Mouse (Mus musculus): ENCODE data around the gene Mmp11. TPM values are rescaled to one million over a fixed set of nuclear protein-coding genes. Genes with fewer than 3 reads are reported as not detected.

The Mmp11 gene
- polyA plus RNA-seq, 1 experiment from 2014 or later: 9.9 TPM

DNA sequence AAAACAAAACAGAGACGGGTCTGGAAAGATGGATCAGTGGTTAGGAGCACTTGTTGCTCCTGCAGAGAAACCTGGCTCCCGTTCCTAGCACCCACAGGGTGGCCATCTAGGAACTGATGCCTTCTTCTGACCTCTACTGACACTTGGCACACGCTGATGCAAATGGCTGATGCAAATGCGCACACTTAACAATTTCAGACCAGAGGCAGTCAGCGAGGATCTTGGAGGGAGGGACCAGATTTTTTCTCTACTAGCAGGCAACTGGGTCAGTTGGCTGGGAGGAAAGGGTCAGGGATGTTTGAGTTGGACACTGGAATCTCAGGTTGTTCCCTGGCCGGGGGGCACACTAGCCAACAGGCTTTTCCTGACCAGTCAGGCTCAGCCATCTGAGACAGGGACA lies 3.4 kb downstream of the Mmp11 start, which contains the start of gene Chchd10:
TSS of gene Chchd10 (plus strand) at position 240 of the 400 bp plus-strand sequence.
- WGBS: 45% methylated on average over 6 of the region's 6 CpGs
- Histone ChIP-seq H3K9ac (ENCODE audit: low read length) (peak within 1 kb of the TSS; percentile 82), H3K27me3 (ENCODE audit: control insufficient read depth, insufficient read depth, low read length) (no peaks in the 10 kb centered on the region), H3K4me1 (replicated peaks; ENCODE audit: control insufficient read depth, insufficient read depth) (peaks cover 11% of the 10 kb centered on the region), H3K36me3 (ENCODE audit: control insufficient read depth, insufficient read depth, low read length) (no peaks in the 10 kb centered on the region), H3K9me3 (ENCODE audit: control insufficient read depth, low read length) (no peaks in the 10 kb centered on the region), H3K27ac (replicated peaks) (peak within 1 kb of the TSS; percentile 45; the same call in 1 of the 2 replicates), H3K4me2 (replicated peaks; ENCODE audit: low read depth) (peak within 1 kb of the TSS; percentile 91), H3K4me3 (ENCODE audit: low read depth, low read length) (peak within 1 kb of the TSS; percentile 58)
- TF ChIP-seq EP300 (optimal IDR thresholded peaks at IDR 0.05) (no peak), CTCF (IDR thresholded peaks at IDR 0.05; ENCODE audit: low read depth) (no peak)
- ATAC-seq (ENCODE audit: low FRiP score, low TSS enrichment): no peak
- no peak for DNase-seq (ENCODE audit: low spot score)

DNA sequence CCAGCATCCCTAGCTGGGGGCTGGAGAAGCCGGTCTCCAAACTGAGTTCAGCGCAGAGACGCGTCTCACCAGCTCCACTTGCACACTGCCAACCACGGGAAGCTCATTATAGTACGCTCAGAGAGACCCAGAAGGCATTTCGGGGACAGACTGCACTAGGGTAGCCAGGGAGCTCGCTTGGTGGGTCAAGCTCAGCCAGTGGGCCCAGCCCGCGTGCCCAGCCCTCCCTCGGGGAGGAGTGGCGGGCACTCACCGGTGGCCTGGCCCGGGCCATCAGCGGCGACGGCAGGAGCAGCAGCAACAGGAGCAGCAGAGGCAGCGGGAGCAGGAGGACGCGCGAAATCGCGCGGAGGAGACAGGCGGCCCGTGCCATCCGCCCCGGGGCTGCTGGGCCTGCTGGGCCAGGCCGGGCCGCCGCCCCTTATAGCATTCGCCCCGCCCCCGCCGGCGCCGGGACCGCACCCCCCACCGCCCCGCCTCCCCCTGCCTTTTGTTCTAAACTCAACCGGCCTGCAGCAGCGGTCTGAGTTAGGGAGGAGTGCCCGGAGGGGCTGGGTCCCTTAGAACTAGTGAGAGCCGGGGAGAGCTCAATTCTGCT lies 4.1 kb downstream of the Mmp11 start:
- Histone ChIP-seq H3K36me3 (ENCODE audit: control insufficient read depth, insufficient read depth, low read length) (no peaks in the 10 kb centered on the region), H3K4me1 (replicated peaks; ENCODE audit: control insufficient read depth, insufficient read depth) (peaks cover 11% of the 10 kb centered on the region)
- 1% methylated on average over 41 of the region's 44 CpGs for WGBS

DNA sequence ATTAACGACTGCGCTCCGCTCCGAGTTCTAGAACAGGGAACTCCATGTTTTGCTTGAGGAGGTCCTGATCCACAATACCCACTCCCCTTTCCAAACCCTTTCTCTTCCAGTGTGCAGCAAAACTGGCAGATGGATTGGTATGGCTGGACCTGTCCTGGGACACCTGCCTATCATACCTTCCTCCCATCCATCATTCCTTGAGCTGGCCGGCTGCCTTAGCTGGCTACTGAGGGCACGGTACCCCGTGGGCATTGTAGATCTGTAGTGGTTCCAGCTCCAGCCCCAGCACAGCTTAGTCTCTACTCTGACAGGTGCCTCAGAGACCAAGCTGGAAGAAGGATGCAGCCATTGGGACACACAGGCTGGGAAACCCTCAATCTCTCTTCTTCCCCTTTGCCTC lies 5.0 kb downstream of the Mmp11 start:
- Histone ChIP-seq H3K27me3 (ENCODE audit: control insufficient read depth, insufficient read depth, low read length) (no peaks in the 10 kb centered on the region), H3K36me3 (ENCODE audit: control insufficient read depth, insufficient read depth, low read length) (peaks cover under 1% of the 10 kb centered on the region; the same call in 1 of the 2 replicates), H3K4me3 (ENCODE audit: low read depth, low read length) (peak overlapping the region; percentile 58; the same call in 1 of the 2 replicates), H3K9ac (ENCODE audit: low read length) (peak overlapping the region; percentile 82; the same call in 1 of the 2 replicates), H3K9me3 (ENCODE audit: control insufficient read depth, low read length) (no peaks in the 10 kb centered on the region), H3K27ac (replicated peaks) (no peak overlapping the region), H3K4me2 (replicated peaks; ENCODE audit: low read depth) (peak overlapping the region; percentile 91), H3K4me1 (replicated peaks; ENCODE audit: control insufficient read depth, insufficient read depth) (peaks cover 6% of the 10 kb centered on the region; the same call in 1 of the 2 replicates)
- TF ChIP-seq EP300 (optimal IDR thresholded peaks at IDR 0.05): no peak
- TF ChIP-seq CTCF (IDR thresholded peaks at IDR 0.05; ENCODE audit: low read depth): no peak
- WGBS: 12% methylated on average over 7 of the region's 7 CpGs
- DNase-seq (ENCODE audit: low spot score) (no peak), ATAC-seq (ENCODE audit: low FRiP score, low TSS enrichment) (no peak)

More for the DNA sequence above, 4.1 kb downstream of the Mmp11 start:
- H3K9ac ChIP-seq (ENCODE audit: low read length): peak overlapping the region; percentile 82
- H3K4me3 ChIP-seq (ENCODE audit: low read depth, low read length): peak overlapping the region; percentile 58
- no peak for TF ChIP-seq EP300 (optimal IDR thresholded peaks at IDR 0.05)
- no peak for TF ChIP-seq CTCF (IDR thresholded peaks at IDR 0.05; ENCODE audit: low read depth)
- H3K27me3 ChIP-seq (ENCODE audit: control insufficient read depth, insufficient read depth, low read length): no peaks in the 10 kb centered on the region
- DNase-seq (ENCODE audit: low spot score): peak; percentile 81
- ATAC-seq (ENCODE audit: low FRiP score, low TSS enrichment): peak; percentile 65
- H3K27ac ChIP-seq (replicated peaks): peak overlapping the region; percentile 45; the same call in 1 of the 2 replicates
- peak overlapping the region; percentile 91 for H3K4me2 ChIP-seq (replicated peaks; ENCODE audit: low read depth)
- H3K9me3 ChIP-seq (ENCODE audit: control insufficient read depth, low read length): no peaks in the 10 kb centered on the region

DNA sequence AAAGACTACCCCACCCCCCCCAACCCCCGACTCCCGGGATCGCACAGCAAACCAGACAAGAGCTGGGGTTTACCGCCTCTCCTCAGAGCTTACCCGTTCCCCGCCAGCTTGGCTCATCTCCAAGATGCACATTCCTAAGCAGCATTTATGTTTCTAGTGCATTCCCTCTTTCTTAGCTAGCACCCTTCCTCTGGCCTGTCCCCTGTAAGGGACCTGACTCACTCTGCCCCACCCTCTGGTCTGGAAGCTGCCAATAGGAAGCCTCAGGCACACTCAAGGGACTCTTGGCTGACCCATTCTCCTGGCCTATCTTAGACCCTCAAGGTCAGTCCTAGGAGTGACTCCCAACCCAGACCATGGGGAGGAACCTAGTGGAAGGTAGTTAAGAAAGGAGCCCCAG lies 6.0 kb downstream of the Mmp11 start:
- Histone ChIP-seq H3K27ac (replicated peaks) (no peak overlapping the region), H3K9me3 (ENCODE audit: control insufficient read depth, low read length) (no peaks in the 10 kb centered on the region), H3K9ac (ENCODE audit: low read length) (no peak overlapping the region), H3K4me1 (replicated peaks; ENCODE audit: control insufficient read depth, insufficient read depth) (peaks cover 4% of the 10 kb centered on the region; the same call in 1 of the 2 replicates), H3K36me3 (ENCODE audit: control insufficient read depth, insufficient read depth, low read length) (peaks cover 4% of the 10 kb centered on the region; the same call in 1 of the 2 replicates), H3K27me3 (ENCODE audit: control insufficient read depth, insufficient read depth, low read length) (no peaks in the 10 kb centered on the region), H3K4me2 (replicated peaks; ENCODE audit: low read depth) (0 out of 2 replicates have a peak overlapping the region, but pooled peaks have one; percentile 14), H3K4me3 (ENCODE audit: low read depth, low read length) (no peak overlapping the region)
- no peak for TF ChIP-seq CTCF (IDR thresholded peaks at IDR 0.05; ENCODE audit: low read depth)
- TF ChIP-seq EP300 (optimal IDR thresholded peaks at IDR 0.05): no peak
- DNase-seq (ENCODE audit: low spot score) (no peak), ATAC-seq (ENCODE audit: low FRiP score, low TSS enrichment) (no peak)
- WGBS: 12% methylated on average over 6 of the region's 6 CpGs

DNA sequence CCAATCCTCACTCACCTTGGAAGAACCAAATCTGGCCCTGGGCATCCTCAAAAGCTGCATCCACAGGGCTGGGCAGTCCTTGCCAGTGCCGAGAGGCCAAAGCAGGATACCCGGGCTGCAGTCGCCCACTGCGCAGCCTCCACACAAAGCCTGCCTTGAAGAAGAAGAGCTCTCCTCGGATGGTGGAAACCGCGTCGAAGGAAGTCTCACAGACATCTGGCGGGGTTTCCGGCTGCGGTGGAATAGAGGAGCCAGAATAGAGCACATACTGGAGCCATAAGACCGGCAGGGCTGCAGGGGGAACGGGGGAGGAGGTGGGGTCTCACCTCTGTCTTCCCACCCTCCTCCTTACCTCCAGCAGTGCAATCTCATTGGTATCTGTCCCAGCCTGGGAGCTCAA lies 9.9 kb downstream of the Mmp11 start:
- no peaks in the 10 kb centered on the region for H3K9me3 ChIP-seq (ENCODE audit: control insufficient read depth, low read length)
- peaks cover 4% of the 10 kb centered on the region; the same call in 1 of the 2 replicates for H3K36me3 ChIP-seq (ENCODE audit: control insufficient read depth, insufficient read depth, low read length)
- DNase-seq (ENCODE audit: low spot score) (no peak), ATAC-seq (ENCODE audit: low FRiP score, low TSS enrichment) (no peak)
- no peaks in the 10 kb centered on the region for H3K4me1 ChIP-seq (replicated peaks; ENCODE audit: control insufficient read depth, insufficient read depth)
- no peaks in the 10 kb centered on the region for H3K27me3 ChIP-seq (ENCODE audit: control insufficient read depth, insufficient read depth, low read length)
- TF ChIP-seq EP300 (optimal IDR thresholded peaks at IDR 0.05): no peak
- 86% methylated on average over 13 of the region's 13 CpGs for WGBS
- no peak overlapping the region for H3K4me2 ChIP-seq (replicated peaks; ENCODE audit: low read depth)
- H3K27ac ChIP-seq (replicated peaks): no peak overlapping the region
- no peak overlapping the region for H3K9ac ChIP-seq (ENCODE audit: low read length)
- H3K4me3 ChIP-seq (ENCODE audit: low read depth, low read length): no peak overlapping the region

DNA sequence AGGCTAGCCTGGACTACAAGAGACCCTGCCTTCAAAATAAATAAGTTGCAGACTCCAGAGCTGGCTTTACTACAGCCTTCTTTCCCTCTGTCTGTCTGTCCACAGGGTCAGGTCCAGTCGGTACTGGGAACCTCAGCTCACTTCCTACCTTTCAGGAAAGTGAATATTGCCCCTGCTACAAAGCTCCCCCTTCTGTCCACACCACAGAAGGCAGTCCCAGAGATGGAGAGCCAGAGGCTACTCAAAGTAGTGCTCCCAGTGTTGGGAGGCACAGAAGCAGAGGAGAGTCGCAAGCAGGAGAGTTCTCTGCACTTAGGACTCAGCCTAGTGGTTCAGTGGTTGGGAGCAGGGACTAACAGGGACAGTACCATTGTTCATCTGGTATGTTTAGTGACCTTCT lies 12.0 kb downstream of the Mmp11 start:
- 67% methylated on average over 2 of the region's 2 CpGs for WGBS
- H3K4me1 ChIP-seq (replicated peaks; ENCODE audit: control insufficient read depth, insufficient read depth): no peaks in the 10 kb centered on the region
- no peaks in the 10 kb centered on the region for H3K27me3 ChIP-seq (ENCODE audit: control insufficient read depth, insufficient read depth, low read length)
- TF ChIP-seq EP300 (optimal IDR thresholded peaks at IDR 0.05) (no peak), CTCF (IDR thresholded peaks at IDR 0.05; ENCODE audit: low read depth) (peak; percentile 53)
- no peak overlapping the region for H3K9ac ChIP-seq (ENCODE audit: low read length)
- DNase-seq (ENCODE audit: low spot score) (no peak), ATAC-seq (ENCODE audit: low FRiP score, low TSS enrichment) (no peak)
- no peak overlapping the region for H3K4me3 ChIP-seq (ENCODE audit: low read depth, low read length)
- H3K27ac ChIP-seq (replicated peaks): no peak overlapping the region
- peaks cover 4% of the 10 kb centered on the region; the same call in 1 of the 2 replicates for H3K36me3 ChIP-seq (ENCODE audit: control insufficient read depth, insufficient read depth, low read length)
- H3K4me2 ChIP-seq (replicated peaks; ENCODE audit: low read depth): no peak overlapping the region
- no peaks in the 10 kb centered on the region for H3K9me3 ChIP-seq (ENCODE audit: control insufficient read depth, low read length)
